Mouse (Mus musculus) intestine, embryonic 14.5 days (tissue): Measurements from ENCODE around the gene Grwd1. TPM values are rescaled to one million over a fixed set of nuclear protein-coding genes. Genes with fewer than 3 reads are reported as not detected.

Experiments used
- ATAC-seq: fragments of 200-750 bp; cut with Nextera tagmentation; replicated peaks from 2 replicates; pipeline ENCODE4 v1.8.0; 2017; ENCODE audit warnings: low read depth, moderate number of reproducible peaks, moderate TSS enrichment, moderate library complexity; ENCODE audit not compliant: low FRiP score, low TSS enrichment
- DNase-seq: peaks from one replicate; pipeline ENCODE4 v3.0.0-alpha.2; 2018; ENCODE audit warnings: low spot score
- H3K27ac ChIP-seq: fragments of 300-500 bp; sonication (generic); 2 replicates; pipeline ENCODE4 v1.5.1; 2014; ENCODE audit warnings: low read depth, mild to moderate bottlenecking, control low read depth
- H3K27me3 ChIP-seq: fragments of 300-500 bp; sonication (generic); replicated peaks from 2 replicates; pipeline ENCODE4 v1.6.1; 2014; ENCODE audit warnings: low read length, control low read depth; ENCODE audit not compliant: control insufficient read depth, insufficient read depth
- H3K36me3 ChIP-seq: fragments of 300-500 bp; sonication (generic); 2 replicates; pipeline ENCODE4 v1.6.1; 2014; ENCODE audit warnings: low read length, control low read depth; ENCODE audit not compliant: control insufficient read depth, insufficient read depth
- H3K4me1 ChIP-seq: fragments of 300-500 bp; sonication (generic); replicated peaks from 2 replicates; pipeline ENCODE4 v1.6.1; 2014; ENCODE audit warnings: low read length, control low read depth, mixed read lengths; ENCODE audit not compliant: control insufficient read depth, insufficient read depth
- H3K4me2 ChIP-seq: fragments of 300-500 bp; sonication (generic); 2 replicates; pipeline ENCODE4 v1.6.1; 2014; ENCODE audit warnings: low read length
- H3K4me3 ChIP-seq: fragments of 300-500 bp; sonication (generic); 2 replicates; pipeline ENCODE4 v1.5.1; 2014; ENCODE audit warnings: low read depth, low read length, control low read depth, mixed read lengths
- H3K9ac ChIP-seq: fragments of 300-500 bp; sonication (generic); 2 replicates; pipeline ENCODE4 v1.6.1; 2014; ENCODE audit warnings: mild to moderate bottlenecking, low read length
- H3K9me3 ChIP-seq: fragments of 300-500 bp; sonication (generic); 2 replicates; pipeline ENCODE4 v1.6.1; 2016; ENCODE audit warnings: low read length, control low read depth; ENCODE audit not compliant: control insufficient read depth
- WGBS: fragments of 180-500 bp; shearing (Covaris S2); extraction: QIAGEN DNeasy Blood & Tissue Kit; methylation state at CpG from one replicate; pipeline ENCODE4 v1.1.7; 2014; 5-methylcytosine and 5-hydroxymethylcytosine counted together
- polyA plus RNA-seq: library from polyadenylated mRNA; unstranded; fragments of >200 nt; fragmentation: Nextera tagmentation; extraction: Ambion mirVana; gene quantifications from 2 replicates; pipeline ENCODE4 v1.2.1, GENCODE M21; 2014

The Grwd1 gene
- polyA plus RNA-seq, 1 experiment from 2014 or later: 86.9 TPM

- ATAC-seq: no peak
- WGBS: 90% methylated on average over 13 of the region's 14 CpGs
Observed at GRCm38 (mm10) chr7:45809276-45810075, 21.3 kb downstream of the Grwd1 start.

GRCm38 (mm10) chr7:45808471-45808870 is 22.3 kb downstream of the Grwd1 start:
- DNase-seq: no peak
- H3K27me3 ChIP-seq: no peaks in the 10 kb centered on the region
- no peaks in the 10 kb centered on the region for H3K9me3 ChIP-seq
- no peak overlapping the region for H3K27ac ChIP-seq
- WGBS: 46% methylated on average over 11 of the region's 11 CpGs
- ATAC-seq: no peak
- peaks cover 9% of the 10 kb centered on the region for H3K4me1 ChIP-seq
- H3K36me3 ChIP-seq: peaks cover 64% of the 10 kb centered on the region
- no peak overlapping the region for H3K4me2 ChIP-seq
- H3K4me3 ChIP-seq: no peak overlapping the region
- H3K9ac ChIP-seq: no peak overlapping the region

More at GRCm38 (mm10) chr7:45809276-45810075, 21.3 kb downstream of the Grwd1 start:
- Histone ChIP-seq H3K4me3 (no peak overlapping the region), H3K27ac (no peak overlapping the region), H3K9me3 (no peaks in the 10 kb centered on the region), H3K9ac (0 out of 2 replicates have a peak overlapping the region, but pooled peaks have one; percentile 2), H3K27me3 (no peaks in the 10 kb centered on the region), H3K4me2 (no peak overlapping the region), H3K4me1 (peaks cover 9% of the 10 kb centered on the region), H3K36me3 (peaks cover 64% of the 10 kb centered on the region)
- DNase-seq: no peak

- H3K36me3 ChIP-seq: peaks cover 44% of the 10 kb centered on the region
- no peak overlapping the region for H3K4me3 ChIP-seq
- H3K27ac ChIP-seq: no peak overlapping the region
- DNase-seq: no peak
- H3K9me3 ChIP-seq: no peaks in the 10 kb centered on the region
- WGBS: 60% methylated on average over 5 of the region's 5 CpGs
- no peaks in the 10 kb centered on the region for H3K4me1 ChIP-seq
- H3K27me3 ChIP-seq: no peaks in the 10 kb centered on the region
- ATAC-seq: no peak
- H3K4me2 ChIP-seq: no peak overlapping the region
- no peak overlapping the region for H3K9ac ChIP-seq
Observed at GRCm38 (mm10) chr7:45805941-45806340, 24.8 kb downstream of the Grwd1 start.

- Histone ChIP-seq H3K27ac (no peak overlapping the region), H3K9me3 (no peaks in the 10 kb centered on the region), H3K9ac (no peak overlapping the region), H3K4me3 (no peak overlapping the region), H3K4me1 (peaks cover 8% of the 10 kb centered on the region), H3K36me3 (peaks cover 10% of the 10 kb centered on the region), H3K4me2 (no peak overlapping the region), H3K27me3 (peaks cover 9% of the 10 kb centered on the region; the same call in 1 of the 2 replicates)
- no peak for DNase-seq
- 92% methylated on average over 6 of the region's 6 CpGs for WGBS
- ATAC-seq: no peak
Observed at GRCm38 (mm10) chr7:45802551-45802950, 28.2 kb downstream of the Grwd1 start.

GRCm38 (mm10) chr7:45801348-45801747 is 29.4 kb downstream of the Grwd1 start:
- ATAC-seq (peak; percentile 45), DNase-seq (peak; percentile 99)
- WGBS: 3% methylated on average over 12 of the region's 12 CpGs
- Histone ChIP-seq H3K4me1 (peaks cover 8% of the 10 kb centered on the region), H3K9ac (no peak overlapping the region), H3K9me3 (no peaks in the 10 kb centered on the region), H3K4me2 (peak overlapping the region; percentile 34), H3K27me3 (peaks cover 21% of the 10 kb centered on the region), H3K36me3 (no peaks in the 10 kb centered on the region), H3K4me3 (no peak overlapping the region), H3K27ac (no peak overlapping the region)

- H3K4me2 ChIP-seq: peak overlapping the region; percentile 34
- ATAC-seq (peak; percentile 22; the same call in 1 of the 2 replicates), DNase-seq (no peak)
- peaks cover 21% of the 10 kb centered on the region for H3K27me3 ChIP-seq
- 0 out of 2 replicates have a peak, but pooled peaks cover 4% of the 10 kb centered on the region for H3K36me3 ChIP-seq
- no peak overlapping the region for H3K9ac ChIP-seq
- no peaks in the 10 kb centered on the region for H3K9me3 ChIP-seq
- H3K4me1 ChIP-seq: peaks cover 8% of the 10 kb centered on the region
- WGBS: 27% methylated on average over 25 of the region's 25 CpGs
- no peak overlapping the region for H3K4me3 ChIP-seq
- H3K27ac ChIP-seq: no peak overlapping the region
Observed at GRCm38 (mm10) chr7:45800546-45801204, 30.1 kb downstream of the Grwd1 start.

GRCm38 (mm10) chr7:45800001-45800400 is 30.7 kb downstream of the Grwd1 start:
- H3K9ac ChIP-seq: no peak overlapping the region
- H3K27ac ChIP-seq: no peak overlapping the region
- 43% methylated on average over 7 of the region's 7 CpGs for WGBS

GRCm38 (mm10) chr7:45798931-45799330 is 31.8 kb downstream of the Grwd1 start:
- Histone ChIP-seq H3K27ac (no peak overlapping the region), H3K4me3 (peak overlapping the region; percentile 44; the same call in 1 of the 2 replicates), H3K9me3 (no peaks in the 10 kb centered on the region), H3K27me3 (peaks cover 21% of the 10 kb centered on the region), H3K4me2 (peak overlapping the region; percentile 88; the same call in 1 of the 2 replicates), H3K36me3 (0 out of 2 replicates have a peak, but pooled peaks cover 10% of the 10 kb centered on the region), H3K9ac (no peak overlapping the region), H3K4me1 (peaks cover 8% of the 10 kb centered on the region)
- DNase-seq: no peak
- 58% methylated on average over 7 of the region's 7 CpGs for WGBS
- no peak for ATAC-seq

More at GRCm38 (mm10) chr7:45800001-45800400, 30.7 kb downstream of the Grwd1 start:
- DNase-seq (no peak), ATAC-seq (no peak)
- Histone ChIP-seq H3K4me2 (peak overlapping the region; percentile 34), H3K4me3 (no peak overlapping the region), H3K36me3 (0 out of 2 replicates have a peak, but pooled peaks cover 9% of the 10 kb centered on the region), H3K9me3 (no peaks in the 10 kb centered on the region), H3K4me1 (peaks cover 8% of the 10 kb centered on the region), H3K27me3 (peaks cover 21% of the 10 kb centered on the region)
